Mouse (Mus musculus): ENCODE measurements around the gene Tgm6. TPM values are rescaled to one million over a fixed set of nuclear protein-coding genes. Genes with fewer than 3 reads are reported as not detected.

The Tgm6 gene
- polyA plus RNA-seq, 1 experiment: not detected

GRCm38 (mm10) chr2:130162701-130163100 is 50.5 kb downstream of the Tgm6 start:
- 76% methylated on average over 5 of the region's 5 CpGs for WGBS
- H3K4me3 ChIP-seq (replicated peaks; ENCODE audit: control insufficient read depth, low read depth, low read length): no peak overlapping the region
- TF ChIP-seq POLR2A (IDR thresholded peaks at IDR 0.05; ENCODE audit: borderline replicate concordance, control insufficient read depth, low read depth, low read length) (no peak), CTCF (IDR thresholded peaks at IDR 0.05; ENCODE audit: control insufficient read depth, insufficient read depth, low read length) (no peak)
- H3K27ac ChIP-seq (ENCODE audit: control insufficient read depth, insufficient read depth, low read depth, low read length, poor library complexity): no peak overlapping the region
- H3K4me1 ChIP-seq (ENCODE audit: control insufficient read depth, insufficient read depth, low read length): no peaks in the 10 kb centered on the region

DNA sequence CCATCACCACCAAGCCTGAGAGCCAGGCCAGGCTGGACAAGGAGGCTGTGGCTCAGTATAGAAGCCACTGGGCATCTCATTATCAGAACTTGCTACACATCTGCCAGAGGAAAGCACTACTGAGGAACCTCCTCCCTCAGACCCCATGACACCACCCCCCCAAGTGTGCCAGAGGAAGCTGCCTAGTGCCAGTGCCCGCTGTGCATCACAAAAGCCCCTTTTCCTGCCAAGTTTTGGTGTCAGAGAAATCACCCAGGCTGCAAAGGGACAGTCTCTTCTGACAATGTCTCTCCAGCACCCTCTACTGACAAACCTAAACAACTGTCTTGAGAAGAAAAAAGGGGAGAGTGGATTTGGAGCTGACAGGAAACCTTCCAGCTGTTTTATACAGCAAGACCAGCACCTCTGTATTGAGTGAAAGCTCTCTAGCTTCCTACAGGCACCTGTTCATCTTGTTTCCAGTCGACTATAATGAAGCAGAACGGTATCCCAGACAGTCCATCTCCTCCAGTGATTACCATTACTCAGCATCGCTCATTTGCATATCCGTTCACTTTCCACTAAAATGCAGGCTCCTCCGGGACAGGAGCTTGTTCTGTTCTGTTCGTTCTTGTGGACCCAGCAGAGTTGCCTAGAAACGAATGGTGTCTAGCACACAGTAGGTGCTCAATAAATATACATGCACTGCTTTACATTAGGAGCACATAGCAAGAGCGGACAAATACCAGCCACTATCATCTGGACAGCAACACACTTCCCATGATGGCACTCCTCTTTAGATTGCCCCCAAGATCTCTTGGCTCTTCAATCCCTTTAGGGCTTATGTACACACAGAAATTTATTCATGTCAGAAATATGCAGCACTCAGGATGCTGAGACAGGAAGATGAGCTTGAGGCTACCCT is 54.3 kb downstream of the Tgm6 start:
- H3K27ac ChIP-seq (ENCODE audit: control insufficient read depth, insufficient read depth, low read depth, low read length, poor library complexity): no peak overlapping the region
- no peaks in the 10 kb centered on the region for H3K4me1 ChIP-seq (ENCODE audit: control insufficient read depth, insufficient read depth, low read length)
- H3K4me3 ChIP-seq (replicated peaks; ENCODE audit: control insufficient read depth, low read depth, low read length): no peak overlapping the region
- no peak for TF ChIP-seq POLR2A (IDR thresholded peaks at IDR 0.05; ENCODE audit: borderline replicate concordance, control insufficient read depth, low read depth, low read length)
- TF ChIP-seq CTCF (IDR thresholded peaks at IDR 0.05; ENCODE audit: control insufficient read depth, insufficient read depth, low read length): no peak
- WGBS: 75% methylated on average over 9 of the region's 9 CpGs

- Histone ChIP-seq H3K4me1 (ENCODE audit: control insufficient read depth, insufficient read depth, low read length) (no peaks in the 10 kb centered on the region), H3K27ac (ENCODE audit: control insufficient read depth, insufficient read depth, low read depth, low read length, poor library complexity) (no peak overlapping the region), H3K4me3 (replicated peaks; ENCODE audit: control insufficient read depth, low read depth, low read length) (no peak overlapping the region)
- TF ChIP-seq CTCF (IDR thresholded peaks at IDR 0.05; ENCODE audit: control insufficient read depth, insufficient read depth, low read length): peak; percentile 52
- no peak for TF ChIP-seq POLR2A (IDR thresholded peaks at IDR 0.05; ENCODE audit: borderline replicate concordance, control insufficient read depth, low read depth, low read length)
- 47% methylated on average over 3 of the region's 3 CpGs for WGBS
Observed at GRCm38 (mm10) chr2:130167861-130168260, 55.6 kb downstream of the Tgm6 start.

DNA sequence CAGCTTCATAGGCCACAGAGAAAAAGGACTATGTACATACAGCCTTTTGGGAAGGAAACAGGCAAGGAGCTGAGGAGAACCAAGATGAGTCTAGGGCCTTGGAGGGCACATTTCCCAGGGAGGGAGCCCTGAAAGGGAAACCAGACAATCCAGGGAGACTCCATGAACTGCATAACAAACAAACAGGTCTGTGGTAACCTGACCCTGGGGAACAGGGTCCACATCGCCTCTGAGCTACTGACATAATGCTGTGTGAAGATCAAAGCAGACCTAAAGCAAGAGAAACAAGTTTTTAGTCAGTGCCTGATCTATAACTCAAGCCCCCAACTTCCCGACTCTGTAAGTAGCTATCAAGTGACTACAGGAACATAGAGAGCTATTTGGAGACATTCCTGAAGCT is 59.5 kb downstream of the Tgm6 start:
- Histone ChIP-seq H3K4me3 (replicated peaks; ENCODE audit: control insufficient read depth, low read depth, low read length) (no peak overlapping the region), H3K4me1 (ENCODE audit: control insufficient read depth, insufficient read depth, low read length) (no peaks in the 10 kb centered on the region; the same call in 1 of the 2 replicates), H3K27ac (ENCODE audit: control insufficient read depth, insufficient read depth, low read depth, low read length, poor library complexity) (no peak overlapping the region)
- TF ChIP-seq CTCF (IDR thresholded peaks at IDR 0.05; ENCODE audit: control insufficient read depth, insufficient read depth, low read length): no peak
- TF ChIP-seq POLR2A (IDR thresholded peaks at IDR 0.05; ENCODE audit: borderline replicate concordance, control insufficient read depth, low read depth, low read length): no peak
- WGBS: 92% methylated on average over 2 of the region's 2 CpGs

GRCm38 (mm10) chr2:130176820-130177219 is 64.6 kb downstream of the Tgm6 start:
- Histone ChIP-seq H3K4me3 (replicated peaks; ENCODE audit: control insufficient read depth, low read depth, low read length) (no peak overlapping the region), H3K4me1 (ENCODE audit: control insufficient read depth, insufficient read depth, low read length) (no peaks in the 10 kb centered on the region; the same call in 1 of the 2 replicates), H3K27ac (ENCODE audit: control insufficient read depth, insufficient read depth, low read depth, low read length, poor library complexity) (no peak overlapping the region)
- TF ChIP-seq CTCF (IDR thresholded peaks at IDR 0.05; ENCODE audit: control insufficient read depth, insufficient read depth, low read length): no peak
- 52% methylated on average over 8 of the region's 8 CpGs for WGBS

DNA sequence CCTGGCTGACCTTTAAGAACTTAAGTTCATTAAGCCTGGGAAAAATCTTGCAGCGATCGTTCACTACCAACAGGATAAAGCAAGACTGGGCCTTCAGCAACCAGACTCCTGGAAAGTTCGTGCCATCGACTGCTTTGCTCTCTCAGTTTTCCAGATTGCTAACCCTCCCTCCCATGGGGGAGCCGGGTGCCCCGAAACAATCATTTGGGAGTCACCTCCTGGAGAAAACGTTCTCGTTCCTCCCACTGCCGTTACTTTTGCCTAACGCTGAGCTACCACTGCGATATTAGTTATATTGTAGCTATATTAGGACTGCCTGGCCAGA is 66.1 kb downstream of the Tgm6 start:
- TF ChIP-seq POLR2A (IDR thresholded peaks at IDR 0.05; ENCODE audit: borderline replicate concordance, control insufficient read depth, low read depth, low read length): no peak
- TF ChIP-seq CTCF (IDR thresholded peaks at IDR 0.05; ENCODE audit: control insufficient read depth, insufficient read depth, low read length): no peak
- no peaks in the 10 kb centered on the region; the same call in 1 of the 2 replicates for H3K4me1 ChIP-seq (ENCODE audit: control insufficient read depth, insufficient read depth, low read length)
- H3K4me3 ChIP-seq (replicated peaks; ENCODE audit: control insufficient read depth, low read depth, low read length): peak overlapping the region; percentile 74
- 0% methylated on average over 11 of the region's 11 CpGs for WGBS
- peak overlapping the region; percentile 85 for H3K27ac ChIP-seq (ENCODE audit: control insufficient read depth, insufficient read depth, low read depth, low read length, poor library complexity)

- Histone ChIP-seq H3K27ac (ENCODE audit: control insufficient read depth, insufficient read depth, low read depth, low read length, poor library complexity) (peak within 1 kb of the TSS; percentile 85), H3K4me3 (replicated peaks; ENCODE audit: control insufficient read depth, low read depth, low read length) (peak within 1 kb of the TSS; percentile 74), H3K4me1 (ENCODE audit: control insufficient read depth, insufficient read depth, low read length) (no peaks in the 10 kb centered on the region; the same call in 1 of the 2 replicates)
- TF ChIP-seq CTCF (IDR thresholded peaks at IDR 0.05; ENCODE audit: control insufficient read depth, insufficient read depth, low read length) (no peak), POLR2A (IDR thresholded peaks at IDR 0.05; ENCODE audit: borderline replicate concordance, control insufficient read depth, low read depth, low read length) (peak; percentile 60; the same call in 1 of the 2 replicates)
- under 1% methylated on average over 81 of the region's 81 CpGs for WGBS
Observed at GRCm38 (mm10) chr2:130178706-130179506, 66.7 kb downstream of the Tgm6 start, which contains the start of gene Snrpb. TSS of gene Snrpb (minus strand) at chr2:130179403.

- H3K27ac ChIP-seq (ENCODE audit: control insufficient read depth, insufficient read depth, low read depth, low read length, poor library complexity): peak overlapping the region; percentile 6; the same call in 1 of the 2 replicates
- TF ChIP-seq POLR2A (IDR thresholded peaks at IDR 0.05; ENCODE audit: borderline replicate concordance, control insufficient read depth, low read depth, low read length): no peak
- no peak for TF ChIP-seq CTCF (IDR thresholded peaks at IDR 0.05; ENCODE audit: control insufficient read depth, insufficient read depth, low read length)
Observed at GRCm38 (mm10) chr2:130179507-130180019, 67.3 kb downstream of the Tgm6 start.

More at GRCm38 (mm10) chr2:130179507-130180019, 67.3 kb downstream of the Tgm6 start:
- Histone ChIP-seq H3K4me1 (ENCODE audit: control insufficient read depth, insufficient read depth, low read length) (no peaks in the 10 kb centered on the region; the same call in 1 of the 2 replicates), H3K4me3 (replicated peaks; ENCODE audit: control insufficient read depth, low read depth, low read length) (peak overlapping the region; percentile 74)
- WGBS: 1% methylated on average over 15 of the region's 15 CpGs
